Mouse (Mus musculus) midbrain, embryonic 16.5 days (tissue): Measurements from ENCODE around the gene Dlec1. TPM values are rescaled to one million over a fixed set of nuclear protein-coding genes. Genes with fewer than 3 reads are reported as not detected.

Experiments
- ATAC-seq: fragments of 200-750 bp; cut with Nextera tagmentation; 2 replicates; pipeline ENCODE4 v1.8.0; 2017; ENCODE audit warnings: moderate TSS enrichment
- H3K27ac ChIP-seq: fragments of 300-500 bp; sonication (generic); 2 replicates; pipeline ENCODE4 v1.5.1; 2014; ENCODE audit warnings: mild to moderate bottlenecking, low read length, mixed read lengths
- H3K27me3 ChIP-seq: fragments of 300-500 bp; sonication (generic); 2 replicates; pipeline ENCODE4 v1.6.1; 2014; ENCODE audit warnings: low read depth, low read length, mixed read lengths; ENCODE audit not compliant: control insufficient read depth, insufficient read depth
- H3K36me3 ChIP-seq: fragments of 300-500 bp; sonication (generic); 2 replicates; pipeline ENCODE4 v1.6.1; 2014; ENCODE audit warnings: mild to moderate bottlenecking, low read length, moderate library complexity, mixed read lengths; ENCODE audit not compliant: control insufficient read depth, insufficient read depth
- H3K4me1 ChIP-seq: fragments of 300-500 bp; sonication (generic); 2 replicates; pipeline ENCODE4 v1.6.1; 2014; ENCODE audit warnings: mild to moderate bottlenecking, low read length, mixed read lengths; ENCODE audit not compliant: control insufficient read depth, insufficient read depth
- H3K4me2 ChIP-seq: fragments of 300-500 bp; sonication (generic); 2 replicates; pipeline ENCODE4 v1.6.1; 2014; ENCODE audit warnings: mild to moderate bottlenecking, low read length, mixed read lengths
- H3K4me3 ChIP-seq: fragments of 300-500 bp; sonication (generic); 2 replicates; pipeline ENCODE4 v1.5.1; 2014; ENCODE audit warnings: low read depth, mild to moderate bottlenecking, low read length, moderate library complexity, mixed read lengths
- H3K9ac ChIP-seq: fragments of 300-500 bp; sonication (generic); 2 replicates; pipeline ENCODE4 v1.6.1; 2014; ENCODE audit warnings: low read depth, low read length, mixed read lengths
- H3K9me3 ChIP-seq: fragments of 300-500 bp; sonication (generic); replicated peaks from 2 replicates; pipeline ENCODE4 v1.6.1; 2014; ENCODE audit warnings: mild to moderate bottlenecking, low read length, mixed read lengths; ENCODE audit not compliant: control insufficient read depth, poor library complexity, severe bottlenecking
- WGBS: fragments of 180-500 bp; shearing (Covaris S2); extraction: QIAGEN DNeasy Blood & Tissue Kit; methylation state at CpG from one replicate; pipeline ENCODE4 v1.1.7; 2014; 5-methylcytosine and 5-hydroxymethylcytosine counted together
- polyA plus RNA-seq: library from polyadenylated mRNA; unstranded; fragments of >200 nt; fragmentation: Nextera tagmentation; extraction: Ambion mirVana; gene quantifications from 2 replicates; pipeline ENCODE4 v1.2.1, GENCODE M21; 2015

Dlec1 gene
- polyA plus RNA-seq, 1 experiment from 2014 or later, result 1.5 TPM

- peaks cover 9% of the 10 kb centered on the region; the same call in 1 of the 2 replicates for H3K27me3 ChIP-seq
- 8% methylated on average over 42 of the region's 45 CpGs for WGBS
Measured at GRCm38 (mm10) chr9:119093419-119094295, 8.6 kb upstream of the Dlec1 start, which contains the start of gene Plcd1. Plcd1 (minus strand) TSS chr9:119093502.

GRCm38 (mm10) chr9:119094462-119095109, 7.7 kb upstream of the Dlec1 start:
- no peak for ATAC-seq
- Histone ChIP-seq H3K4me3 (no peak overlapping the region), H3K9me3 (no peaks in the 10 kb centered on the region), H3K27ac (no peak overlapping the region), H3K36me3 (no peaks in the 10 kb centered on the region), H3K4me1 (peaks cover 9% of the 10 kb centered on the region; the same call in 1 of the 2 replicates), H3K9ac (no peak overlapping the region), H3K4me2 (no peak overlapping the region), H3K27me3 (peaks cover 9% of the 10 kb centered on the region; the same call in 1 of the 2 replicates)
- 66% methylated on average over 13 of the region's 13 CpGs for whole genome bisulfite sequencing

More at GRCm38 (mm10) chr9:119093419-119094295, 8.6 kb upstream of the Dlec1 start, which contains the start of gene Plcd1:
- Histone ChIP-seq H3K27ac (no peak within 1 kb of the TSS), H3K9me3 (no peaks in the 10 kb centered on the region), H3K36me3 (no peaks in the 10 kb centered on the region), H3K9ac (peak within 1 kb of the TSS; percentile 62), H3K4me3 (peak within 1 kb of the TSS; percentile 50), H3K4me2 (peak within 1 kb of the TSS; percentile 64), H3K4me1 (peaks cover 9% of the 10 kb centered on the region; the same call in 1 of the 2 replicates)
- ATAC-seq, result peak; percentile 87

DNA sequence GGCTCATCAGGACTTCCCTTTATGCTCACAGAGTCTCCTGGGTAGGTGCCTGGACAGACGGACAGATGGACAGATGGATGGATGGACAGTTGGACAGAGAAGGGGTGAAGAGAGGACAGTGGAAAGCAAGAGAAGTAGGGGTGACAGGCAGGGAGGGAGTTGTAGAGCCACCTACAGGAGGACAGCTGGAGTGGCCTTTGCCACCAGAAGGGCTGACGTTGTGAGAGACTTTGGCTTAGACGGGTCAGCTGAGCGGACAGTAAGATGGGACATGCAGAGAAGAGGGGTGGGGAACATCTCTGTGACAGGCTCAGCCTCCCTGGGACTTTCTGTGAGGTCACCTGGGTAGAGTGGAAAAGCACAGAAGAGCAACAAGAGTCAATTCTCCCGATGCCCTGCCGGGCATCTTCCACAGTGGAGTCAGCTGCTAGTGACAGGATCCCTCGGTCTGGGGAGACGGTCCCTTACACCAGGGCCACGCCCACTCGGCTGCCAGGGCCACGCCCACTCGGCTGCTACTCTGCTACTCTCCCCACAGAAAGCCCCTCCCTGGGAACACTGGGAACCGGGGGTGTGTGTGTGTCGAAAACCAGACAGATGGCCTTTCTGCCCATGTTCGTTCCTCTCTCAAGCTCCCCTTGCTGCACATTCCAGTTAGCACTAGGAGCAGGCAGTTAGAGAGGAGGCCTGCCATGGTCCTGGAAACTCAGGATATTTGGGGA, 1.9 kb upstream of the Dlec1 start:
- Histone ChIP-seq H3K36me3 (no peaks in the 10 kb centered on the region), H3K4me2 (no peak overlapping the region), H3K4me3 (no peak overlapping the region), H3K9me3 (no peaks in the 10 kb centered on the region), H3K9ac (no peak overlapping the region), H3K27ac (no peak overlapping the region), H3K27me3 (peaks cover 10% of the 10 kb centered on the region), H3K4me1 (peaks cover 9% of the 10 kb centered on the region)
- no peak for ATAC-seq
- WGBS, result 18% methylated on average over 15 of the region's 15 CpGs

DNA sequence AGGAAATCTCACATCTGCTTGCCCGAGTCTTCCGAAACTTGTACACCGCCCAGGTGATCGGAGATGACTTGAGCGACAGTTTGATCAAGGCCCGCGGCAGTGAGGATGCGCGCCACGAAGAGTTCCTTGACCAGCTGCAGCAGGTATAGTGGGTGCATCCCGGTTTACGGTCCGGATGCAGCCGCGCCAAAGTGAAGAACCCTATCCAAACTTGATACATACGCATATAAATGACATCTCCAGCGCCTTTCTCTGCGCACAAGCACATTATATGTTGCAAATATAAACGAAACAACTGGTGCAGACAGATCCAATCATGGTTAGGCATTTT, 470 bp downstream of the Dlec1 start:
- no peak overlapping the region for H3K27ac ChIP-seq
- peaks cover 9% of the 10 kb centered on the region for H3K4me1 ChIP-seq
- peak overlapping the region; percentile 58 for H3K4me3 ChIP-seq
- peak overlapping the region; percentile 84 for H3K4me2 ChIP-seq
- ATAC-seq, result no peak; the same call in 1 of the 2 replicates
- H3K9me3 ChIP-seq, result no peaks in the 10 kb centered on the region
- peaks cover 10% of the 10 kb centered on the region for H3K27me3 ChIP-seq
- H3K36me3 ChIP-seq, result no peaks in the 10 kb centered on the region
- peak overlapping the region; percentile 62 for H3K9ac ChIP-seq
- 3% methylated on average over 19 of the region's 19 CpGs for WGBS

GRCm38 (mm10) chr9:119107566-119107965, 5.3 kb downstream of the Dlec1 start:
- Histone ChIP-seq H3K27ac (no peak overlapping the region), H3K9me3 (no peaks in the 10 kb centered on the region), H3K9ac (no peak overlapping the region), H3K27me3 (peaks cover 10% of the 10 kb centered on the region), H3K4me3 (no peak overlapping the region), H3K36me3 (no peaks in the 10 kb centered on the region), H3K4me1 (peaks cover 5% of the 10 kb centered on the region; the same call in 1 of the 2 replicates), H3K4me2 (no peak overlapping the region)
- no peak for ATAC-seq
- 91% methylated on average over 4 of the region's 4 CpGs for WGBS

GRCm38 (mm10) chr9:119109685-119110353, 7.5 kb downstream of the Dlec1 start:
- no peaks in the 10 kb centered on the region for H3K9me3 ChIP-seq
- ATAC-seq, result no peak
- H3K27me3 ChIP-seq, result no peaks in the 10 kb centered on the region
- no peak overlapping the region for H3K9ac ChIP-seq
- no peak overlapping the region for H3K27ac ChIP-seq
- no peak overlapping the region for H3K4me2 ChIP-seq
- no peaks in the 10 kb centered on the region for H3K36me3 ChIP-seq
- no peaks in the 10 kb centered on the region for H3K4me1 ChIP-seq
- no peak overlapping the region for H3K4me3 ChIP-seq
- whole genome bisulfite sequencing, result 50% methylated on average over 12 of the region's 12 CpGs

DNA sequence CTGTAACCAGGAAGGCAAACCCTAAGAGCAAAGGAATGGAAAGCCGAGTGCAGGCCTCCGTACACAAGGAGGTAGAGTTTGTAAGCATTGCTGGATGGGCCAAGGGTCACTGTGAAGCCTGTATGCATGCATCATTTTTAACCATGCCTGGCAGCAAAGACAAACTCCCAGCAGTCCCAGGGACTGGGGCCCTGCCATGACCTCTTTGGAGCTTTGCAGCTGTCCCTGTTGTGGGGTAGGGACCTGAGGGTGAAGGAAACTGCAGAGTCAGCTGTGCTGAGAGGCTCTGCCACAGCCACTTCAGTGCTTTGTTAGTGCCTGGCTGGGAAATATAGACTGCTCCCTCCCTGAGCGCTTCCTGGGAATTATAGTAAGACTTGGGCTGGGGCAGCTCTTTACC, 8.4 kb downstream of the Dlec1 start:
- Histone ChIP-seq H3K9ac (no peak overlapping the region), H3K9me3 (no peaks in the 10 kb centered on the region), H3K4me1 (no peaks in the 10 kb centered on the region), H3K27me3 (no peaks in the 10 kb centered on the region), H3K36me3 (no peaks in the 10 kb centered on the region), H3K27ac (no peak overlapping the region), H3K4me2 (no peak overlapping the region), H3K4me3 (no peak overlapping the region)
- 42% methylated on average over 3 of the region's 3 CpGs for WGBS
- ATAC-seq, result no peak

DNA sequence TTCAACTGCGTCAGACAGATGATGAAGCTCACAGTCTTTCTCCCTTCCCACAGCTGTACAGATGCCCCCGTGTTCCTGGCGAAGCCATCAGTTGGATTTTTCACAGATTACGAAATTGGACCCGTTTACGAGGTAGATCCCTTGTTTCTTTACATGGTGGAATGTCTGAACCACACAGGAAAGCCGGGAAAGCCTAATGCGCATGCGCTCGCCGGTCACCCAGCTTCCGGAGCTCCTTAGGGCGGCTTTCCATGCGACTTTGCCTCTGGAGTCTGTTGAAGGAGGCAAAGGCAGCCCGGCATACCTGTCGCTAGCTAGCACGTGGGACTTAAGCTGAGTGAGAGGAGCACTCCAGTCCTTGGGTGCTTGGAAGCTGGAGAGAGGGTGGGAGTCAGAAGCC, 12.6 kb downstream of the Dlec1 start:
- Histone ChIP-seq H3K27me3 (no peaks in the 10 kb centered on the region), H3K4me2 (no peak overlapping the region), H3K4me1 (no peaks in the 10 kb centered on the region), H3K27ac (no peak overlapping the region), H3K9ac (no peak overlapping the region), H3K9me3 (no peaks in the 10 kb centered on the region), H3K4me3 (no peak overlapping the region), H3K36me3 (no peaks in the 10 kb centered on the region)
- 88% methylated on average over 17 of the region's 17 CpGs for WGBS
- ATAC-seq, result no peak
